Mouse (Mus musculus): ENCODE results near the gene Gm10309. TPM values are rescaled to one million over a fixed set of nuclear protein-coding genes. Genes with fewer than 3 reads are reported as not detected.

Gene Gm10309
- polyA plus RNA-seq, 1 experiment from 2014 or later, result 0.50 TPM

DNA sequence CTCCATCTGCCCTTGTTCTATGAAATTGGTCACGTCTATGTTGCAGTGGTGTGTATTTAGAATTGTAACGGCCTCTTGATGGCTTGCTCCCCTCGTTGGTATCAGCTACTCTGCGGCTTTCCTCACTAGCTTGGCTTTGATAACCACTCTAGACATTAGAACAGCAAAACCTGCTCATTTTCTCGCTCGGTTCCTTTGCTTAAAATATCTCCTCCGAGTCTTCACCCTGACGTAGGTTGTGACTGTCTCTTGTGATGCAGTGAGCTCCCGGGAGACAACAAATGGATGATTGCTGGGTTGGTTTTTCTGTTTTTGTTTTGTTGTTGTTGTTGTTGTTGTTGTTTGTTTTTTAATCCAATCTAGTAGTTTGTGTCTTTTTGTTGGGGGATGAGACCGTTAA lies 24.0 kb upstream of the Gm10309 start:
- Histone ChIP-seq H3K4me3 (no peak overlapping the region), H3K27ac (no peak overlapping the region), H3K27me3 (no peaks in the 10 kb centered on the region), H3K9me3 (replicated peaks) (no peaks in the 10 kb centered on the region), H3K9ac (no peak overlapping the region), H3K4me2 (replicated peaks) (no peak overlapping the region), H3K4me1 (peaks cover 11% of the 10 kb centered on the region), H3K36me3 (no peaks in the 10 kb centered on the region)
- 85% methylated on average over 10 of the region's 10 CpGs for WGBS
- ATAC-seq (ENCODE audit: low FRiP score), result no peak

DNA sequence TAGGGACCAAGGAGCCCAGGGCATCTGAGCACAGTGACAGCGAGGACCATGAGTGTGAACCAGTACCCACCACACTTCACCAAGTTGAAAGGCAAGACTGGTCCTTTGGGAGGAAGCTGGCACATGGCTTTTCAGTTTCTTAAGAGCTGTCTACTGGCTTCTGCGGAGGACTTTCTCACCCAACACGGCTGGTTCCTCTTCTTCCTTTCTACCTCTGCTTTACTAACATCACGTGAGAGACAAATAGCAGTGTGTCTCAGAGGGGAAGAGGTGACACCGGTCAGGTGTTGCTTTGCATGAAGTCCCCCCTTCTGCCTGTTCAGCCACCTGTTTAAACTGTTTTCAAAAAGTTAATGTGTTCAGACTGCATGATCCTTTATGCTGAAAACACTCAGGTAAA lies 22.3 kb upstream of the Gm10309 start:
- 90% methylated on average over 5 of the region's 5 CpGs for WGBS
- no peak overlapping the region for H3K4me2 ChIP-seq (replicated peaks)
- H3K4me1 ChIP-seq, result peaks cover 6% of the 10 kb centered on the region
- no peak for ATAC-seq (ENCODE audit: low FRiP score)
- no peaks in the 10 kb centered on the region for H3K9me3 ChIP-seq (replicated peaks)
- no peak overlapping the region for H3K4me3 ChIP-seq
- H3K27me3 ChIP-seq, result no peaks in the 10 kb centered on the region
- H3K36me3 ChIP-seq, result no peaks in the 10 kb centered on the region
- no peak overlapping the region for H3K27ac ChIP-seq
- no peak overlapping the region for H3K9ac ChIP-seq

DNA sequence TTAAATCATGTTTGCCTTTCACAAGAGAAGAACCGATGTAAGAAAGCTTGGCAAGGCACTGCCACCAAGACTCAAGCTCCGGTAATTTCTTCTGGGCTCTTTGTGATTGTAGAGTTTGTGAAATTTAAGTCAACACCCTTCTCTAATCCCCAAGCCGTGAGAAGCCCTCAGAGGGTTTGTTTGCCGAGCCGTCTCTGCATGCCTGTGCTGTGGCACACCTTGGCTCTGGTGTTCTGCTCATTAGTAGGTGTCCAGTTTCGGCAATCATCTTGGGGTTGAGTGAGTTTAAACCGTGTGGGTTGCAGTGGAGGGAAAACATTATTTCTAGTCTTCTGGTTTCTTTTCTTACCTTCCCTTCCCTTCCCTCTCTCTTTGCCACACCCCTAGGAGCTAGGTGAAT lies 21.0 kb upstream of the Gm10309 start:
- Histone ChIP-seq H3K9ac (no peak overlapping the region), H3K27me3 (no peaks in the 10 kb centered on the region), H3K27ac (no peak overlapping the region), H3K9me3 (replicated peaks) (no peaks in the 10 kb centered on the region), H3K36me3 (no peaks in the 10 kb centered on the region), H3K4me2 (replicated peaks) (no peak overlapping the region), H3K4me3 (no peak overlapping the region), H3K4me1 (peaks cover 4% of the 10 kb centered on the region; the same call in 1 of the 2 replicates)
- 86% methylated on average over 7 of the region's 7 CpGs for WGBS
- no peak for ATAC-seq (ENCODE audit: low FRiP score)

DNA sequence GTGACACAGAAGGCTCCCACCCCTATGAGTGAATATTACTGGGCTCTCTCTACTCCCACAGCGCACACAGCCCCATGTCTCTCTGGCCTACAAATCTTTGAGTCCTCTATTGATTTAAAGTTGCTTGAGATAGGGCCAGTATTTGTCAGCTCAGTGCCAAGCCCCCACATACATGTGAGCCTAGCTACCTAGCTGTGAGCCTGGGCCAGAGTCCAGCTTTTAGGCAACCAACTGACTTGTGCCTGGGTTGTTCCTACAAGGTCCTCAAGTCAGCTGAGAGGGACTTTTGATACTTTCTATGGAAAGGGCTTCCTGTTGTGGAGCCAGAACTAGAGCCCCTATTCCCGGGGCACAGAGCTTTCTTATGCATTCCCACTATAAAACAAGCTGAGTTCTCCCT lies 20.0 kb upstream of the Gm10309 start:
- peaks cover 2% of the 10 kb centered on the region; the same call in 1 of the 2 replicates for H3K4me1 ChIP-seq
- ATAC-seq (ENCODE audit: low FRiP score), result no peak
- WGBS, result 95% methylated on average over 2 of the region's 2 CpGs

DNA sequence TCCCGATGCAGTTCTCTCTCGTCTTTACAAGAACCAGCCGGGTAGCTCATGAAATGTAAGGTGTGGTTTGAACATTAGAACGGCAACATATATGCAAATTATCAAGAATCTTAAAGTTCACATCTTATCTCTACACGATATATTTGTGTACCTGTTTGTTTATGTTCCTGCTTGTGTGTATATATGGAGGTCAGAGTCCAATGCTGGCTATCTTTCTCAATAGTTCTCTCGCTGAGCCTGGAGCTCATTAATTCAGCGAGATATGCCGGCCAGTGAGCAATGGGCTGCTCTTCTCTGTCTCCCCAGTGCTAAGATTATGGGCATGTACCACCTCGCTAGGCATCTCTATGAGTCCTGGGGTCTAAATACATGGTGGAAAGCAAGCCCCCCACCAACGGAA lies 18.8 kb upstream of the Gm10309 start:
- Histone ChIP-seq H3K9ac (no peak overlapping the region), H3K9me3 (replicated peaks) (no peaks in the 10 kb centered on the region), H3K27me3 (no peaks in the 10 kb centered on the region), H3K4me1 (no peaks in the 10 kb centered on the region), H3K27ac (no peak overlapping the region), H3K4me3 (no peak overlapping the region), H3K4me2 (replicated peaks) (no peak overlapping the region), H3K36me3 (no peaks in the 10 kb centered on the region)
- WGBS, result 94% methylated on average over 10 of the region's 10 CpGs
- ATAC-seq (ENCODE audit: low FRiP score), result no peak

More for the DNA sequence above, 20.0 kb upstream of the Gm10309 start:
- Histone ChIP-seq H3K27me3 (no peaks in the 10 kb centered on the region), H3K9me3 (replicated peaks) (no peaks in the 10 kb centered on the region), H3K4me3 (no peak overlapping the region), H3K4me2 (replicated peaks) (no peak overlapping the region), H3K27ac (no peak overlapping the region), H3K36me3 (no peaks in the 10 kb centered on the region), H3K9ac (no peak overlapping the region)

DNA sequence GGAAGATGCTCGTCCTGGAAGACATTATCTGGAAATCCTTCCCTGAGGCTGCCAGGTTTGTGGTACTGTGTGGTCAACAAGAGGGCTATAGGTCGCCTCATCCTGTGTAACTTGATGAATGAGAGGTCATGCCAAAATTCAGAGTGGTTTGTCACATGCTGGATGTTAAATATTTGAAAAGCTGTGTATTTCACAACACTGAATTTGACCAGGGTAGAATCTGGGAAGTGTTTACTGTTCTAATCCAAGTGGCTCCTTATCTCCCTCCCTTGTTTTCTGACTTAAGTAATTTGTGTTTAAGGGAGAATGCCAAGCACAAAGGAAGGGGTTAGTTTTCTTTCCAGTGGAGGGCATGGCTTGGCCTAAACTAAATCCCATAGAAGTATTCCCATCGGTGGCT lies 18.3 kb upstream of the Gm10309 start:
- no peaks in the 10 kb centered on the region for H3K36me3 ChIP-seq
- H3K27me3 ChIP-seq, result no peaks in the 10 kb centered on the region
- H3K27ac ChIP-seq, result no peak overlapping the region
- no peak overlapping the region for H3K9ac ChIP-seq
- WGBS, result 78% methylated on average over 3 of the region's 3 CpGs
- H3K9me3 ChIP-seq (replicated peaks), result no peaks in the 10 kb centered on the region
- H3K4me2 ChIP-seq (replicated peaks), result no peak overlapping the region
- H3K4me3 ChIP-seq, result no peak overlapping the region
- H3K4me1 ChIP-seq, result no peaks in the 10 kb centered on the region
- no peak for ATAC-seq (ENCODE audit: low FRiP score)

DNA sequence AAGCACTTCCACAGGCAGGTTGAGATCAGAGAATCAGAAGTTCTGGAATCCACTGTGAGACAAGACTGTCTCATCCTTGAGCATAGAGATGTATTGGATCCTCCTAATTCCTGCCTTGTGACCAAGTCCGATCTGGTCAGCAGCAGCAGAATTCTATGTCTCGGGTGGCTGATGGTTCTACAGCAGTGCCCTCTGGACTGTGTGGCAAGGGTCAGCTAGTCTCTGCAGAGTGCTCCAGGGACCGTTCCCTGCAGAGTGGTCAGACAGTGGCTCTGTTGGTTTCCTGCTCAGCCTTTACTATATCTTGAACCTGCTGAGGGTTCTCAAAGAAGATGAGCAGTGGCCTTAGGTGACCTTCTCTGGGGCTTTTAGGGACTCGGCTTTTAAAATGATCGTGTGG lies 17.6 kb upstream of the Gm10309 start:
- no peak for ATAC-seq (ENCODE audit: low FRiP score)
- H3K9me3 ChIP-seq (replicated peaks), result no peaks in the 10 kb centered on the region
- no peak overlapping the region for H3K4me2 ChIP-seq (replicated peaks)
- H3K27ac ChIP-seq, result no peak overlapping the region
- H3K9ac ChIP-seq, result no peak overlapping the region
- no peak overlapping the region for H3K4me3 ChIP-seq
- WGBS, result 85% methylated on average over 5 of the region's 5 CpGs
- H3K4me1 ChIP-seq, result no peaks in the 10 kb centered on the region
- H3K36me3 ChIP-seq, result no peaks in the 10 kb centered on the region
- no peaks in the 10 kb centered on the region for H3K27me3 ChIP-seq

DNA sequence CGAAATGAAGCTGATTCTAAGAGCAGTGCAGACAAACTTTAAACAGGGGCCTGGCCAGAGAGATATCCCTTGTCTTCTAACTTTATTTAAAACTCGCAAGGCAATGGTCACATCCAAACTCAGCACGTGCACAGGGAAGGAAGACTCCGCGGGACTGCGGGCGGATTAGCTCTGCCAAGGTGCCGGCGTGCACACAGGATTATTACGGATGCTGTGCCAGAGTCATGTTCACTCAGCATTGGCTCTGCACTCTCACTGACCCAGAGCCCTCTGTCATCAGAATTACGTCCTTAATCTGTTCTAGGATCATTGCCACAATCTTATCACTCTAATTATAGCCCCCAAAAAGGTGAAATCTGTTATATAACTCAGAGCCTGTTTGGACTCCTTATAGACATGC lies 16.2 kb upstream of the Gm10309 start:
- H3K4me2 ChIP-seq (replicated peaks), result no peak overlapping the region
- H3K9me3 ChIP-seq (replicated peaks), result no peaks in the 10 kb centered on the region
- no peaks in the 10 kb centered on the region for H3K4me1 ChIP-seq
- no peaks in the 10 kb centered on the region for H3K27me3 ChIP-seq
- no peak overlapping the region for H3K27ac ChIP-seq
- no peak overlapping the region for H3K9ac ChIP-seq
- H3K4me3 ChIP-seq, result no peak overlapping the region
- H3K36me3 ChIP-seq, result no peaks in the 10 kb centered on the region
- no peak for ATAC-seq (ENCODE audit: low FRiP score)
- 89% methylated on average over 11 of the region's 11 CpGs for WGBS

DNA sequence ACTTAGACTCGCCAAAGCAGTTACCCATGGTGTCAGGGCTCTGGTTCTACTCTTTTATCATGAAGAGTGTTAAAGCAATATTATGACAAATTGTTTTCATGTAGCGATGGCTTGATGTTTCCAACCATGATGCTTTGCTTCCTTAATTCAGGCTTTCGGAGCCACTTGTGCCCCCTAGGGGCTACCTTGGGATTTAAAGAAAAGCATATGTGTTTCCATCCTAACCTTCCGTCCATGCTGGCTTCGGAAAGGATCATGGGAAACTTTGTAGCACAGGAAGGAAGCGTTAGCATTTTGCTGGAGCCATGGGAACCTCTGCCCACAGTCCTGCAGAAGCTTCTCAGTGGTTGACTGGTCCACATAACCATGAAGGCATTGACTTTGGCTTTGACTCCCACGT lies 13.6 kb upstream of the Gm10309 start:
- Histone ChIP-seq H3K4me1 (no peaks in the 10 kb centered on the region), H3K4me2 (replicated peaks) (no peak overlapping the region), H3K9me3 (replicated peaks) (no peaks in the 10 kb centered on the region), H3K4me3 (no peak overlapping the region), H3K36me3 (no peaks in the 10 kb centered on the region), H3K9ac (no peak overlapping the region), H3K27ac (no peak overlapping the region), H3K27me3 (no peaks in the 10 kb centered on the region)
- 89% methylated on average over 7 of the region's 7 CpGs for WGBS
- ATAC-seq (ENCODE audit: low FRiP score), result no peak

DNA sequence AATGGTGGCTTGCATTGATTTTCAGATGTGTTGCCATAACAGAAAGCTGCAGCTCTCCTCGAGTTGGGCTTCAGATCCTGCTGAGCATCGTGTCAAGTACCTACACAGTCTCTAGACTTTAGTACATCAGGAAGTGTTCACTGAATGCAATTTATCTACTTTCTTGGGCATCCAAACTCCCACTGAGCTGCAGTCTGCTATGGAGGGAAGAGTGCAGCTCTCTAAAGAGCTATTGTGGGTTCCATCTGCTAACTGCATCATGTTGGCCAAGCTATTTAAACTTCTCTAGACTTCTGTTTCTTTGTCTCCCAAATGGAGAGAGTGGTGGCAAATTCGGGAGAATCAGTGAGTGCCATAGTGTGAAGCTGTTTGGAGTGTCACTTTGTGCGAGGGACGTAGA lies 11.6 kb upstream of the Gm10309 start:
- no peak for ATAC-seq (ENCODE audit: low FRiP score)
- 80% methylated on average over 5 of the region's 5 CpGs for WGBS
- no peaks in the 10 kb centered on the region for H3K27me3 ChIP-seq
- no peaks in the 10 kb centered on the region for H3K4me1 ChIP-seq
- no peak overlapping the region for H3K4me2 ChIP-seq (replicated peaks)
- H3K4me3 ChIP-seq, result no peak overlapping the region
- H3K9ac ChIP-seq, result no peak overlapping the region
- no peaks in the 10 kb centered on the region for H3K36me3 ChIP-seq
- no peaks in the 10 kb centered on the region for H3K9me3 ChIP-seq (replicated peaks)
- H3K27ac ChIP-seq, result no peak overlapping the region

DNA sequence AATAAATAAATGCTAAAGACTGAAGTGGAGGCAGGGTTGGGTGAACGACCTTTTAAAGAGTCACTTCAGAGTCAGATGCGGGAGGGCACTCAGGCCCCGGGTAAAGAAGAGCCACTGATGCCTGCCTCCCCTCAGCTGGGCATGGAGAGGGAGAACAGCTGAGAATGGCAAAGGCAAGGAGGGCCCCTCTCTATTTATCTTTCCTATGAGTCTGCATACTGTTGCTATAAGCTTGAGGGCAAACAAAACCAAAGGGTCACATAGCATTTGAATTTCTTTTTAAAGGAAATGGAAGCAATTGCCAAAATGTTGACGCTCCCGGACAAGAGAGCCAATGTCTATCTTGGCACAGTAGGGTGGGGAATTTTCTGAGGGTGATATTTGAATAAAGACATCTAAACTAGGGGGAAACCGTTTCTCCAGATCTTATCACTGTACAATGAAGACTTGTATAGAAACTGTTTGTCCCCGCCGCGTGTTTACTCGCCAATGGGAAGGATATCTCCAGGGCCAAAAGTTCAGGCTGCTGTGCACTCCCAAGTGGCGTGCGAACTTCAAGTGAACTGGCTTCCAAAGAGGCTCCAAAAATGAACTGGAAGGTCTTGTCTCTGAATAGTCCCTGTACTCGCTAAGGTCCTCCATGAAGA lies 10.1 kb upstream of the Gm10309 start:
- no peak overlapping the region for H3K9ac ChIP-seq
- no peaks in the 10 kb centered on the region for H3K27me3 ChIP-seq
- H3K27ac ChIP-seq, result no peak overlapping the region
- H3K36me3 ChIP-seq, result no peaks in the 10 kb centered on the region
- H3K9me3 ChIP-seq (replicated peaks), result no peaks in the 10 kb centered on the region
- ATAC-seq (ENCODE audit: low FRiP score), result no peak
- 85% methylated on average over 13 of the region's 13 CpGs for WGBS
- no peaks in the 10 kb centered on the region for H3K4me1 ChIP-seq
- no peak overlapping the region for H3K4me2 ChIP-seq (replicated peaks)
- H3K4me3 ChIP-seq, result no peak overlapping the region

DNA sequence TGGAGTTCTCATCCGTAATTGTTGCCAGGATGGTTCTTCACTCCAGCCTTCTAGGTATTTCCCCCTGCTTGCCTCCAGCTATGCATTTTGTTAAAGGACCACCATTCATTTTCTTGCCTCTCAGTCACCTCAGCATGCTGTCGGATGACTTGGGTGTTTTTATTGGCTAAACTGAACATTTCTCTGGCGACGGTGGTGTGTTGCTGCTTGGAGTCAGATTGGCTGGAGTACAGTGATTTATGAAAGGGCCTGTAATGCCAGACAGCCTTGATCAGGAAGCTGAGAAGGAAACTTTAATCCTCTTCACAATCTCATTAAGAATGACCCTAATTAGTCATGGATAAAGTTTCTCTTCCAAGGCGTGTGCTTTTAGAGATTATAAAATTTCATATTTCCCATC lies 4.8 kb upstream of the Gm10309 start:
- Histone ChIP-seq H3K27me3 (no peaks in the 10 kb centered on the region), H3K9me3 (replicated peaks) (no peaks in the 10 kb centered on the region), H3K36me3 (no peaks in the 10 kb centered on the region), H3K4me2 (replicated peaks) (no peak overlapping the region), H3K27ac (no peak overlapping the region), H3K9ac (no peak overlapping the region), H3K4me1 (0 out of 2 replicates have a peak, but pooled peaks cover 7% of the 10 kb centered on the region), H3K4me3 (no peak overlapping the region)
- no peak for ATAC-seq (ENCODE audit: low FRiP score)
- 82% methylated on average over 5 of the region's 5 CpGs for WGBS

DNA sequence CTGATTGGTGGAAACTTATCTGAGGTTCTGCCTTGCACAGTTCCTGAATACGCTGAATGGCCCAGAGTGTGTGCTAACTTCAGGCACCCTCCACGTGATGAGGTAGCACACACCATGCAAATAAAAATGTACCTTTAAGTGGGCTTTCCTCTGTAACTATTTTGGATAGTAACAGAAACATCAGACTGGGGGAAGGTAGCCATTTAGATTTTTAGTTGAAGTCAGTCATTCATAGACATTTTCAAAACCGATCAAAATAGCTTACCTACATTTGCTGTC lies 3.1 kb upstream of the Gm10309 start:
- 0 out of 2 replicates have a peak, but pooled peaks cover 7% of the 10 kb centered on the region for H3K4me1 ChIP-seq
- H3K4me2 ChIP-seq (replicated peaks), result no peak overlapping the region
- no peak overlapping the region for H3K4me3 ChIP-seq
- ATAC-seq (ENCODE audit: low FRiP score), result no peak
- no peak overlapping the region for H3K27ac ChIP-seq
- H3K9me3 ChIP-seq (replicated peaks), result no peaks in the 10 kb centered on the region
- no peak overlapping the region for H3K9ac ChIP-seq
- H3K36me3 ChIP-seq, result no peaks in the 10 kb centered on the region
- WGBS, result 88% methylated on average over 3 of the region's 3 CpGs
- H3K27me3 ChIP-seq, result no peaks in the 10 kb centered on the region
